Mouse (Mus musculus) 416B (cell line): ENCODE measurements at regions not wholly inside any gene's neighbourhood (a gene's known extent, or its start where the extent isn't known, plus 50 kb on each side); places are given as distances from the start of the nearest gene placed in this dataset.

Source experiments
- DNase-seq: peaks from one replicate; pipeline ENCODE4 v3.0.0; 2011; ENCODE audit warnings: low read depth

- DNase-seq = no peak
These were observed 237.5 kb downstream of the Gm45692 start for GRCm38 (mm10) chr8:26356801-26357200.

- DNase-seq = no peak
These were observed 239.4 kb downstream of the Gm45692 start for GRCm38 (mm10) chr8:26358711-26359136.

GRCm38 (mm10) chr8:26362366-26362765 lies 243.0 kb downstream of the Gm45692 start:
- no peak for DNase-seq

DNA sequence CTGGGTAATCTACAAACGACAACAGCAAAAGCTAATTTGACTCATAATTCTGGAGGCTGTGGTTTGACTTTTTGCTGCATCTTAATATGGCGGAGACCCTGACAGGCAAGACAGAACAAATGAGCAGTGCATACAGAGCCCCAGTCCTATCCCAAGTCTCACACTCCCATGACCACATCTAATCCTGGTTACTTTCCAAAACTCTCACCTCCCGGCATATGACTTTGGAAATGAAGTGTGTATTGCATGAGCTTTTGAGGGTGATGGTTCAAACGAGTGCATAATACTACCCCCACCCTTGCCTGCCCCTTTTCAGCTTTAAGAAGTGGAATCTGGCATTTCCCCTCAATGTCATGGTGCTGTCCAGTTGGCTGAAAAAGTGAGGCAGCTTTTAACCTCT lies 244.3 kb downstream of the Gm45692 start:
- no peak for DNase-seq

DNA sequence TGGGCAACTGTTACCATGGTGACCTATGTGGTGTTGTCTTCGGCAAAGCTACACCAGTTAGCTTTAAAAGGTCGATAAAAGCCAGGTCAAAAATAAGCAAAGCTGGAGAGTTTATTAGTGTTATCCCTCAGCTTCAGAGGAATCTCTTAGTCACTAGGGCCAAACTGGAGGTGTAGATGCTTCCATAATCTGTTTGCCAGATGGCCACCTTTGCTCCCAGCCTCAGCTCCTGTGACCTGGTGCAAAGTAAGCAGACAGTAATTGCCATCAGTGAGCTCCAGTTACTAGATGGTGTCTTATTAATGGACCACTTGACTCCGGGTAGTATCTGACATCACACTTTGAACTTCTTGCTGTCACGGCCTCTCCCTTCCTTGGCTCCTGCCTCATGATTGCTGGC lies 245.3 kb downstream of the Gm45692 start:
- DNase-seq = no peak

- peak; percentile 58 for DNase-seq
These were observed 261.3 kb downstream of the Gm45692 start for GRCm38 (mm10) chr8:26380668-26381067.

- peak; percentile 5 for DNase-seq
These were observed 263.1 kb downstream of the Gm45692 start for GRCm38 (mm10) chr8:26382426-26382825.

DNA sequence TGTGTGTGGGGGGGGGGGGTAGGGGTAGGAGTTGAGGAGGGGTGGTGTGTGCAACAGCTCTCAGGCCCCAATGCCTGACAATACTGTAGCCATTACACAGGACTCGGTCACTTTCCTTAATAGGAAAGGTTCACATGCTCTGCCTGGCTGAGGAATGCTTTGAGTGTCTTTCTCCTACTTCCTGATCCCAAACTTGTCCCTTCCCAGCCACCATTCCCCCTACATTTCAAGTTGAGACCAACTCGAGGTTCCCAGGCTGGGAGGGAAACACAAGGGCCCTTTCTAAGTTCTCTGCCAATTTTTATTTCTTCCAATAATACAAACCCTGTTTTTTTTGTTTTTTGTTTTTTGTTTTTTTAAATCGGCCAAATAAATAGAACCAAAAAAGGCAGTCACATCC lies 264.6 kb downstream of the Gm45692 start:
- no peak for DNase-seq

DNA sequence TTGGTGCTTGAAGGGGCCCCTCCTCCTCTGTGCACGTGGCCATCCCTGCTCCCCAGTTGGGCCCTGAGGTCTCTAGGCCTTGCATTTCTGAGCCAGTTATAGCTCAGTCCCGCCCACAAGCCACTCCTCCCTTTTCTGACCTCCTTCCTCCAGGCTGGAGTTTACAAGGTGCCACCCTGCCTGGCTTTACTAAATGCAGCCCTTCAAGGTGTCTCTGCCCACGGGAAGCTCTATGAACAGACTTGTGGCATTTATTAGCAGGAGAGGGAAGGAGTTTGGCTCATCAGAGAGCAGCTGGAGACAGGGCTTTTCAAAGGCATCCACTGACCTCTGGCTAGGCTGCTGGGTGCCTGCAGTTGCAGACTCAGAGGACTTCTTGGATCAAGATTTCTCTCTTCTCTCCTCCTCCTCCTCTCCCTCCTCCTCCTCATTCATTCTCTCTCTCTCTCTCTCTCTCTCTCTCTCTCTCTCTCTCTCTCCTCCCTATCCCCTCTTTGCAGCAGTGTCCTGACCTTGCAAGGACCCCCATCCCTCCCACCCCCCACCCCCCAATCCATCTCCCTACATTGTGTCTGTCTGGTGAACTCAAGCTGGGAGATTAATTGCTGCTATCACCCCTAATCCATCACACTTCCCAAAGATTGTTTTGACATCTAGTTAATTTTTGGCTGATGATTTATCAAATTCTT lies 265.1 kb downstream of the Gm45692 start:
- DNase-seq = peak; percentile 5

DNA sequence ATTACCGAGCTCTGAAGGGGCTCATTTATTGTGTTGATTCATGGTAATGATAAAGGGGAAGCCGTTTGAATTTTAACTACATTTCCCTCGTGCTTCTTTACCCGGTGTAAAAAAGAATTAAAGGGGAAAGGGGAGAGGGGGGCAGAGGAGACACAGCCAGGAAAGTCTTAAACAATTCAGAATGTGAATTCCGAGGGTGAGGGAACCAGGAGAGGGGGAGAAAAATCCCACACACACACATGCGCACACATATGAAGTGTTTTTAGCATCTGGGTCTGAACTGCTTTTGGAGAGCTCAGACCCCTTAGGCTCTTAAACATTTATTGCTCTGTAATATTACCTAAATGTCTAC lies 265.6 kb downstream of the Gm45692 start:
- no peak for DNase-seq

DNA sequence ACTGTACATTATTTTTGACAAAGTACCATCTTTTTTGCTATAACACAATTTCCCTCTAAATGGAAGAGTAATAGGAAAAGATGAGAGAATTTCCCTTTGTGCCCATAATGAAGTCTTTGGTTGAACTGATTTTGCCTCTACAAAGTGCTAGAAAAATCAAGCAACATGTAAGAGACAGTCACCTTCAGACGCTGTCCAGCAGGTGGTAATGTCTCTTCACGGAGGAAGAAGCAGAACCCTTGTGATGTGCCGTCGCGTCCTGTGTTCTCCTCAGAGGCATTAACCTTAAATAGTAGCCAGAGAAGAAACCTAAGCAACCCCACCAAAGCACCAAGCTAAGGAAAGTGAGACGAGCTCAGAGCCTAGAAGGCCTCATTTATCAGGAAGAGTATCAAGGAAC lies 275.7 kb downstream of the Gm45692 start:
- no peak for DNase-seq

- DNase-seq = no peak
These were observed 300.7 kb downstream of the Gm45692 start for GRCm38 (mm10) chr8:26420002-26420401.

DNA sequence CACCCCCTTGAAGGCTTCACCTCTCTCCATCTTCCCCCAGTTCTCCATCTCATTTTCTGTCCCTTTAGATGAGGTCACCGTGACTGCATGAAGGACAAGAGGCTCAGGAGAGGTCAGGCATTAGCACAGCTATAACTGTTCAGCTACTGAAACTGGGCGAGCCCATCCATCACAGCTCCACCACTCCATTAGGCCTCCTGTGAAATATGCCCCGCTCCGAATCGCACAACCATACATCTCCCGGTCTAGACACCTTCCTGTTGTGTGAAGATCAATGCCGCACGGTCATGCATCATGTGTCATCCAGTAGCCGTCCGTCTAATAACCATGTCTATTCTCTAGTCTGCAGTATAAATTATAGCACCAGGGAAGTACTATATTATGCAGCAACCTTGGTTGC lies 301.2 kb downstream of the Gm45692 start:
- DNase-seq = no peak

DNA sequence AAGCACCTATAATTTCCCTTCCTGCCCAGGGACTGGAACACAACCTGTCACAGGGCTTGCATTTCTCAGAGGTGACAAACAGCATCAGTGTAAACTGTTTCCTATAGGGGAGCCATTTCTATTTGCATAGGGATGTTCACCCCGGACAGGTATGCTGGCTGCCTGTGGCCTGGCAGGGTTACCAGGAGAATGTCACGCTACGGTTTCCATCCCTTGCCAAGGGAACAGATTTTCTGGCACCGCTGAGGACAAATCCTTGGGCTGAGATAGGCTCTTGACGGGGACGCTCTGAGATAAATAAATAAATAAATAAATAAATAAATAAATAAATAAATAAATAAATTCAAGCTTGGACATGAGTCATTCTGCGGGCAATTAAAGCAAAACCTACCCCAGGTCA lies 308.0 kb downstream of the Gm45692 start:
- DNase-seq = no peak

GRCm38 (mm10) chr8:26429751-26430327 lies 310.5 kb downstream of the Gm45692 start:
- no peak for DNase-seq

DNA sequence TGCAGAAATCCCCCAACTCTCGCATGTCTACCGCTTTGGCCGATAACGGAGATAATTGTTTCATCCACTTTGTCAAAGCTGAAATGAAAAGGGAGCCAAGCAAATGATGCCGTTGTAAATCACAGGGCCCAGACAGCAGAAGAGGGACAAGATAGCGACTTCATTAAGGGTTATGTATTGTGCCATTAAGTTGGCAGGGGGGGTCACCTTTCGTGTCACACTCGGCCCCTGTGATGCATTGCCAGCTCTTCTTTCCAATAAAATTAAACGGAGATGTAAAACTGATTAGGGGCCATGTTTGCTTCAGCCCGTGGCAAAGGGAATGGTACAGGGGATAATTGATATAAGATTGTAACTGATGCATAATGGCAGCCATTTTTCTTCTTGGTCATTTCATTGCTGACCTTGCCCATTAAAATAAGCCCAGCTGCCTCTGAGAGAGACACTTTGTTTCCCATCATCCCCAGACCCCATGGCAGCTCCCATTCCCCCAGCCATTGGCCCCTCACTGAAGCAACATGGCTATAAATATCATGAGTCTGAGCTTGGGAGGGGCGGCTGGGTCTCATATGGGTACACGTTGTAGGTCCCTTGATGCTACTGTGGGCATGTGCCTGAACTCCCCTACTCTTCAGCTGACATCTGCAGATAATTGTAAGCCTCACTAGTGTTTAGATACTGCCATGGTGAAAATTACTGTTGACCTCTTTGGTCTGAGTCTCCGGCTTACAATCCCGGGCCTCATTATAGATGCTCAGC lies 313.0 kb downstream of the Gm45692 start:
- no peak for DNase-seq

GRCm38 (mm10) chr8:26436236-26436635 lies 316.9 kb downstream of the Gm45692 start:
- no peak for DNase-seq

DNA sequence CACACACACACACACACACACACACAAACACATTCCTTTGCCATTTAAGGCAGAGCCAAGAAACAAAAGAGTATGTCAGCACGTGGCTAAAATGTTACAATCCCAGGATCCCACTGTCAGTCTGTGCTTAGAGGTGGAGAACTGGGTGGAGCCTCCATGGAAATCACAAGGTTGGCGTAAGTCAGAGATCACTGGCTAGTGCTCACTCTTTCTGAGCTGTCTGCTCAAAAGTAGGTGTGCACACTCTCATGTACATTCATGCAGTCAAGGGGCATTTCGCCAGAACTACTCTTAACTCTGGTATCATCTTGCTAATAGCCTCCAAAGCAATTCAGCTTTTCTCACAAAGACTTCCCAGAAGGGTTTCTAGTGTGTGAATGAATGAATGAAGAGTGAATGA lies 318.2 kb downstream of the Gm45692 start:
- DNase-seq = no peak

GRCm38 (mm10) chr8:26438246-26438862 lies 319.0 kb downstream of the Gm45692 start:
- no peak for DNase-seq

DNA sequence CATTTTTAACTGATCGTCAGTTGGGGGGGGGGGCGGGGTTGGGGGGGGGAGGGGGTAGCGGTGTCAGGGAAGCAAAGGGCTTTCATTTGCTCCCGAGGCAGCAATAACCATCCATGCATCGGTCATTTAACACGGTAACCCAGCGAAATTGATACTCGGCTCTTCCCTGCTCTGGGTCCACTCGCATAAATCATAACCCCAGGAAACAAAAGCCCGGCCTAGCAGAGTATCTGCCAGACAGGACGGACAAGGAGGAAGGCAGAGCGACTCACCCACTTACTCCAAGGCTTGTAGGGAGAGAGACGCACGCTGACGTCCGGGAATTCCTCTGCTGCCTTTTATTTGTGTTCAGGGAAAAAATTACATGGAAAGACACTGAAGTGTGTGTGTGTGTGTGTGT lies 319.5 kb downstream of the Gm45692 start:
- no peak for DNase-seq

DNA sequence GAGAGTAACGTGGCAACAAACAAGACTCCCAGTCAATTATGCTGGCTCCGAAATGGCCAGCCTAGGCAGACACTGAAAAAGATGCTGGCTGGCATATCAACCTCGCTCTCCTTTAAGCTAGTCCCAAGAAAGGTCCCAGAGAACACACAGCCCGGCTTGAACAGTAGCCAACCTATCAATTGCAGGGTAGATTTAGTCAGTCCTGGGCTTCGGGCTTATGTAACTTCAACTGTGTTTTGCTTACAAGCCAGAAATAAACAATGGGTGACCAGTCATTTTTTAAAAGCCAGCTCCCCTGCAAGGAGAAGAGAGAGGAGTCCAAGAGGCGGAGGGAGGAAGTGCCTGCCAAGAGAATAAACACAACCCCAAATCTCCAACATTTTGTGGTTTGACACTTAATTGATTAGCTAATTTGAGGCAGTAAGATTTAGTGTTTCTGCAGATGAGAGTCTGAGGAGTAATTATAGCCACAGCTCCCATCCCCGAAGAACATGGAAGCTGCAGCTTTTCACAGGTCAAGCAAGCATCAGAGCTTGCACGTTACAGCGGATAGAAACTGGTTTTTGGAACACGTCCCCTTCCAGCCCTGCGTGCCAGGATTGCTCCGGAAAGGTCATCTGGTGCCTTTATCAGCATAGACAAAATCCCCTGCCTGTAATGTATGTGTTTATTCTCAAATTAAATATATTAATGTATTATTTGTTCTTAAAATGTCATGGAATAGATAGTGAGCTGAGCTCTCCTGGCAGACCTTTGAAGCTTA lies 322.1 kb downstream of the Gm45692 start:
- DNase-seq = no peak

DNA sequence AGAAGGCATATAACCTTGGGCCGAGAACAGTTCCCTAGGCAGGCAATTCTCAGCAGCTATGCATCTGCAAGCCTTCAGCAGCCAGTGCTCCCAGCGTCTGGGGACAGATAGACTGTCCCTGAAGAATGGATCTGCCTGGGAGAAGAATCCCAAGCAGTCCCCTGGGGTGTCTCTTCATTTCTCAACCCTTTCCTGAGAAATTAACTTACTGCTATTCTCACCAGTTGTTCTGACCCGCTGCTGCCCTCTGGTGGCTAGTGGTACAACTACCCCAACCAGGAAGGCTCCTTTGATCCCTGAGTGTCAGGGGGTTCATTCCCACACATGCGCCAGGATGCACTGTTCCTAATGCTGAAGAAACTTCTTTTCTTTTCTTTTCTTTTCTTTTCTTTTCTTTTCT lies 323.7 kb downstream of the Gm45692 start:
- peak; percentile 52 for DNase-seq
